Mouse (Mus musculus) liver, postnatal 0 days (tissue): ENCODE measurements around the gene Nav2. TPM values are rescaled to one million over a fixed set of nuclear protein-coding genes. Genes with fewer than 3 reads are reported as not detected.

Experiments
- ATAC-seq: fragments of 200-750 bp; cut with Nextera tagmentation; 2 replicates; pipeline ENCODE4 v1.8.0; 2017; ENCODE audit warnings: mild to moderate bottlenecking, moderate library complexity
- DNase-seq: peaks from one replicate; pipeline ENCODE4 v3.0.0-alpha.2; 2016
- H3K27ac ChIP-seq: fragments of 300-500 bp; sonication (generic); 2 replicates; pipeline ENCODE4 v1.5.1; 2014; ENCODE audit warnings: antibody characterized with exemption, moderate library complexity, mild to moderate bottlenecking, low read depth
- H3K27me3 ChIP-seq: fragments of 300-500 bp; sonication (generic); 2 replicates; pipeline ENCODE4 v1.6.1; 2014; ENCODE audit warnings: low read length, control low read depth, mixed read lengths; ENCODE audit not compliant: insufficient read depth
- H3K36me3 ChIP-seq: fragments of 300-500 bp; sonication (generic); replicated peaks from 2 replicates; pipeline ENCODE4 v1.6.1; 2014; ENCODE audit warnings: mild to moderate bottlenecking, control low read depth, low read length, moderate library complexity, mixed read lengths; ENCODE audit not compliant: insufficient read depth
- H3K4me1 ChIP-seq: fragments of 300-500 bp; sonication (generic); 2 replicates; pipeline ENCODE4 v1.6.1; 2014; ENCODE audit warnings: antibody characterized with exemption, mild to moderate bottlenecking, control low read depth; ENCODE audit not compliant: insufficient read depth
- H3K4me2 ChIP-seq: fragments of 300-500 bp; sonication (generic); 2 replicates; pipeline ENCODE4 v1.6.1; 2014; ENCODE audit warnings: low read depth, mild to moderate bottlenecking, low read length, moderate library complexity, mixed read lengths
- H3K4me3 ChIP-seq: fragments of 300-500 bp; sonication (generic); 2 replicates; pipeline ENCODE4 v1.5.1; 2014; ENCODE audit warnings: low read depth, low read length
- H3K9ac ChIP-seq: fragments of 300-500 bp; sonication (generic); replicated peaks from 2 replicates; pipeline ENCODE4 v1.6.1; 2014; ENCODE audit warnings: mild to moderate bottlenecking, moderate library complexity
- H3K9me3 ChIP-seq: fragments of 300-500 bp; sonication (generic); 2 replicates; pipeline ENCODE4 v1.6.1; 2016; ENCODE audit warnings: mild to moderate bottlenecking, control low read depth, low read length, mixed read lengths
- CTCF ChIP-seq: sonication (generic); IDR thresholded peaks from 2 replicates; pipeline ENCODE4 v1.5.1; 2016; ENCODE audit warnings: antibody characterized with exemption, low read depth
- EP300 ChIP-seq: IDR thresholded peaks from 2 replicates; pipeline ENCODE4 v1.6.1; 2016; ENCODE audit warnings: antibody characterized with exemption, low read depth, mild to moderate bottlenecking
- whole genome bisulfite sequencing: fragments of 180-500 bp; shearing (Covaris S2); extraction: QIAGEN DNeasy Blood & Tissue Kit; methylation state at CpG from one replicate; pipeline ENCODE4 v1.1.7; 2014; ENCODE audit not compliant: insufficient replicate concordance; 5-methylcytosine and 5-hydroxymethylcytosine counted together
- polyA plus RNA-seq: library from polyadenylated mRNA; unstranded; fragments of >200 nt; fragmentation: Nextera tagmentation; extraction: Ambion mirVana; gene quantifications from 2 replicates; pipeline ENCODE4 v1.2.1, GENCODE M21; 2015

The Nav2 gene
- polyA plus RNA-seq, 1 experiment from 2014 or later = 3.3 TPM

DNA sequence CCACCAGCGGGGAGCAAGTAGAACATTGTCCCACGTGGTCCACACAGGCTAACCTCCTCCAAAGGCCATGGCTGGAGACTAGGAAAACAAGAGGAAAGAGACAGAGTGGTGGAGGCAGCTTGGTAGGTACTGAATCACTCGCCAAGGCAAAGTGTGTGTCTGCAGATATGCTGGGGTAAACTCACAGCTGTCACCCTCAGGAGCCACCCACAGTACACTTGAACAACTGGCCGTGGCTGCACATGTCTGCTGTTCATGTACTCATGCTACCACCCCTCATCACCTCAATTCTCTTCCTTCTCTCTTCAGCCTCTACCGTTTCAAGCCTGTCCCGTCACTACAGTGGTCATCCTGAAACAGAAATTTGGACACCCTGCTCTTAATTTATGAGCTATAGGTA lies 393.0 kb downstream of the Nav2 start:
- DNase-seq (no peak), ATAC-seq (no peak)
- Histone ChIP-seq H3K27me3 (no peaks in the 10 kb centered on the region), H3K27ac (no peak overlapping the region), H3K4me1 (peaks cover 15% of the 10 kb centered on the region), H3K4me3 (no peak overlapping the region), H3K9ac (no peak overlapping the region), H3K36me3 (no peaks in the 10 kb centered on the region), H3K9me3 (no peaks in the 10 kb centered on the region), H3K4me2 (no peak overlapping the region)
- no peak for TF ChIP-seq CTCF
- no peak for TF ChIP-seq EP300
- WGBS = 75% methylated on average over 6 of the region's 6 CpGs

DNA sequence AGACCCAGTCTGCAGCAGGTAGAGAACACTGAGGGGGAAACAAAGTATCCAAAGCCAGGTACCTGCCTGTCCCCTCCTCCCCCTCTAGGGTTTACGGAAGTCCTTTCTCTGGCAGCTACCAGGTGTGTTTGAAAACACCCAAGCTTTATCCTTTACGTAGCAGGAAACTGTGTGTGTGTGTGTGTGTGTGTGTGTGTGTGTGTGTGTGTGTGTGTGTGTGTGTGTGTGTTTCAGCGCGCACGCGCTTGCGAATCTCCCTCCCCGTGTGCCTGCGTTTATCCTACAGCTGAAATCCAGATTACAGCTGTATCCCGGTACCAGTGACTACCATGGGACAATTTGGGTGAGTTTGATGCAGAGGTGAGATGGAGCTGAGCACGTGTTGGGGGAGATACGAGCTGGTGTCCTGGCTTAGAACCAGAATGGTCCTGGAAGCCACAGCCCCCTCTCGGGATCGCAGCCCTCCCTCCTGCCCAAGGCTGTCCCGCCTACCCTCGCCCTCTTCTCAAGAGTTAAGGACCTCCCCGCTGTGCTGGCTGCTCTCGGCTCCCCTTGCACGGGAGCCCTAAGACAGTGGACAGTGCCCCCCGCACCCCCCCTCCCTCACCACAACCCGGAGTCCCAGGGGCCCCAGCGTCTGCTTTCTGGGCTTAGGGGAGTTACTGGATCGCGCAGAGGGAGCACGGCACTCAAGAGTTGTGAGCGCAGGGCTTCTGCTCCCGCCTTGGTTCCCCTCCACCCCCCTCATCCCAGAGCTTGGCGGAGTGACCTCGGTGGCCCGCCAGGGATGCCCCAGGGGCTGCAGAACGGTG lies 395.3 kb downstream of the Nav2 start:
- peak; percentile 27 for DNase-seq
- ATAC-seq = no peak

DNA sequence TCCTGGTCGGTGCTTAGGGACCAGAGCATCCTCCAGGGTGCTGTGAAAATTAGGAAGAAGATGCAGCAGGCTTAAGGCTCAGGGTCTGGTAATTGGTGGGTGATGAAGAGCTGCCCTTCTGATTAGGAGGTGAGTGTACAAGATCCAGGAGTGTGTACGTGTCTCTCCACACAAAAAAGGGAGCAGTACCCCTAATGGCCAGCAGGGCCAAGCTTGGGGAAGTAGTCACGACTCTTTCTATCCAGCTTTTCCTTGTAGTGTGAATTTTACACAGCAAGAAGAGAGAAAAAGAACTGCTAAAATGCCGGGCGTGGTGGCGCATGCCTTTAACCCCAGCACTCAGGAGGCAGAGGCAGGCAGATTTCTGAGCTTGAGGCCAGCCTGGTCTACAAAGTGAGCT lies 399.2 kb downstream of the Nav2 start:
- ATAC-seq (no peak), DNase-seq (no peak)
- no peak overlapping the region for H3K4me2 ChIP-seq
- H3K36me3 ChIP-seq = 0 out of 2 replicates have a peak, but pooled peaks cover 2% of the 10 kb centered on the region
- no peak overlapping the region for H3K9ac ChIP-seq
- WGBS = 73% methylated on average over 6 of the region's 6 CpGs
- TF ChIP-seq CTCF (peak; percentile 54), EP300 (no peak)
- peaks cover 3% of the 10 kb centered on the region; the same call in 1 of the 2 replicates for H3K4me1 ChIP-seq
- H3K27ac ChIP-seq = no peak overlapping the region
- no peak overlapping the region for H3K4me3 ChIP-seq
- no peaks in the 10 kb centered on the region for H3K27me3 ChIP-seq
- H3K9me3 ChIP-seq = peaks cover 7% of the 10 kb centered on the region; the same call in 1 of the 2 replicates

More for the DNA sequence above, 395.3 kb downstream of the Nav2 start:
- Histone ChIP-seq H3K9me3 (no peaks in the 10 kb centered on the region), H3K27me3 (no peaks in the 10 kb centered on the region), H3K36me3 (no peaks in the 10 kb centered on the region), H3K9ac (no peak overlapping the region), H3K27ac (no peak overlapping the region), H3K4me1 (peaks cover 3% of the 10 kb centered on the region; the same call in 1 of the 2 replicates), H3K4me2 (peak overlapping the region; percentile 59), H3K4me3 (peak overlapping the region; percentile 20; the same call in 1 of the 2 replicates)
- WGBS = 6% methylated on average over 31 of the region's 31 CpGs
- no peak for TF ChIP-seq EP300
- no peak for TF ChIP-seq CTCF

DNA sequence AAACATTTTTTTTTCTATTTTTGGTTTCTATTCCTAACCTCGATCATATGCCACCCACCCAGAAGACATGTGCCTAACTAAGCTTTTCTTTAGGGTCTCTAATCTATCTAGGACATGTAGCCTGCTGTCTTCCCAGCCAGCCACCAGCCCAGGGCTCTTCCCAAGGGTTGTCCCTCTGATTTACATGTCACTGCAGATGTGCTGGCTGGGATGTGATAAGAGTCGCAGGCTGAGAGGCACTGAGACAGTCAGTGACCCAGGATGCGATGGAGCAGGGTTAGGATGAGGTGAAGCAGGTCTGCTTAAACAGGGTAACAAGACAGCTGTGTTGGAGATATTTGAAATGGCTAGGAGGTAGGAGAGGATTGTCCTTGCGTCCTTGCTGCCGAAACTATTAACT lies 401.2 kb downstream of the Nav2 start:
- DNase-seq = no peak
- Histone ChIP-seq H3K4me2 (no peak overlapping the region), H3K4me1 (no peaks in the 10 kb centered on the region), H3K27ac (no peak overlapping the region), H3K27me3 (no peaks in the 10 kb centered on the region), H3K9me3 (peaks cover 7% of the 10 kb centered on the region; the same call in 1 of the 2 replicates), H3K9ac (no peak overlapping the region), H3K4me3 (no peak overlapping the region), H3K36me3 (0 out of 2 replicates have a peak, but pooled peaks cover 2% of the 10 kb centered on the region)
- WGBS = 66% methylated on average over 5 of the region's 5 CpGs
- no peak; the same call in 1 of the 2 replicates for ATAC-seq
- 0 out of 2 replicates have a peak, but pooled peaks have one; percentile 16 for TF ChIP-seq EP300
- TF ChIP-seq CTCF = no peak

DNA sequence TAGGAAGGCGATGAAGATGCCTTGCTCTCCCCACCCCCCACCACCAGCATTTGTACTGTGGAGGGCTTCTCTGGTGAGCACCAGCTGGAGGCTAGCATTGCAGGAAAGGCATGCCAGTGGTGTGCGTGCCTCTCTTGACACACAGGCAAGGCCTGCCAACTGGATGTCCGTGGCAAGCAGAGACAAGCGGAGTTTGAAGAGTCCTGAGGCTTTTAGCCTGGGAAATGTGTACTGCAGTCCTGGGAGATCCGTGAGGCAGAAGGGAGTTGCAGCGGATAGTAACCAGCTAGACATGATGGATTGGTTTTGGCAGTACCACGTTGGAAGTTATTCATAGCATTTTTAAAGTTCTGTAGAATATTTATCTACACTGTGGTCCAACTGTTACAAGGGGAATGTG lies 405.4 kb downstream of the Nav2 start:
- Histone ChIP-seq H3K4me2 (no peak overlapping the region), H3K4me1 (no peaks in the 10 kb centered on the region), H3K9me3 (peaks cover 7% of the 10 kb centered on the region; the same call in 1 of the 2 replicates), H3K9ac (no peak overlapping the region), H3K36me3 (0 out of 2 replicates have a peak, but pooled peaks cover 2% of the 10 kb centered on the region), H3K27ac (no peak overlapping the region), H3K27me3 (no peaks in the 10 kb centered on the region), H3K4me3 (no peak overlapping the region)
- TF ChIP-seq CTCF (no peak), EP300 (no peak)
- no peak for ATAC-seq
- DNase-seq = no peak
- 79% methylated on average over 7 of the region's 7 CpGs for WGBS

DNA sequence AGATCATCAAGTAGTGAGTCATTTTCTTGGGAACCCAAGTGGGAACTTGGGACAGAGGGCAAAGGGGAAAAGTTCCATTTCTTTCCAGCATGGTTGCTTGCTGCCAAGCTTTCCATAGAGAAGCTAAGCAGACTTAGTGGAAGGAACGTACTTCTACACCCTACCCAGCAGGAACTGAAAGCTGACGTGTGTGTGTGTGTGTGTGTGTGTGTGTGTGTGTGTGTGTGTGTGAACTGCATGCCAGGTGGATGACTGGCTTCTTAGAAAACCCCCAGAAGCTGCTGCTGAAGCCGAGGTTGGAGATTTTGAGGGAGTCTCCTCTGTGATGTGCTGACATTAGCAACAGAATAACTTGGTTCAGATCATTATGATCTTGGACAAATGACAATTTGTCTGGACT lies 406.5 kb downstream of the Nav2 start:
- 51% methylated on average over 3 of the region's 3 CpGs for WGBS
- Histone ChIP-seq H3K9me3 (peaks cover 7% of the 10 kb centered on the region; the same call in 1 of the 2 replicates), H3K9ac (no peak overlapping the region), H3K27me3 (no peaks in the 10 kb centered on the region), H3K4me2 (no peak overlapping the region), H3K4me1 (peaks cover 3% of the 10 kb centered on the region; the same call in 1 of the 2 replicates), H3K36me3 (0 out of 2 replicates have a peak, but pooled peaks cover 2% of the 10 kb centered on the region), H3K27ac (no peak overlapping the region), H3K4me3 (no peak overlapping the region)
- DNase-seq = no peak
- TF ChIP-seq EP300 (no peak), CTCF (no peak)
- no peak for ATAC-seq
